Mouse (Mus musculus) embryonic facial prominence, embryonic 14.5 days (tissue): ENCODE data around the gene Ces1b. TPM values are rescaled to one million over a fixed set of nuclear protein-coding genes. Genes with fewer than 3 reads are reported as not detected.

ENCODE experiments used
- ATAC-seq: fragments of 200-750 bp; cut with Nextera tagmentation; 2 replicates; pipeline ENCODE4 v1.8.0; 2017; ENCODE audit warnings: low read depth, moderate number of reproducible peaks, moderate TSS enrichment
- DNase-seq: peaks from one replicate; pipeline ENCODE4 v3.0.0-alpha.2; 2015; ENCODE audit warnings: low spot score
- H3K27ac ChIP-seq: fragments of 300-500 bp; sonication (generic); replicated peaks from 2 replicates; pipeline ENCODE4 v1.5.1; 2014; ENCODE audit warnings: low read depth, mild to moderate bottlenecking, low read length, moderate library complexity
- H3K27me3 ChIP-seq: fragments of 300-500 bp; sonication (generic); replicated peaks from 2 replicates; pipeline ENCODE4 v1.6.1; 2014; ENCODE audit warnings: low read length; ENCODE audit not compliant: control insufficient read depth, insufficient read depth
- H3K36me3 ChIP-seq: fragments of 300-500 bp; sonication (generic); 2 replicates; pipeline ENCODE4 v1.6.1; 2014; ENCODE audit warnings: low read length, mixed read lengths; ENCODE audit not compliant: control insufficient read depth, insufficient read depth
- H3K4me1 ChIP-seq: fragments of 300-500 bp; sonication (generic); 2 replicates; pipeline ENCODE4 v1.6.1; 2014; ENCODE audit warnings: antibody characterized with exemption, low read length; ENCODE audit not compliant: control insufficient read depth, insufficient read depth
- H3K4me2 ChIP-seq: fragments of 300-500 bp; sonication (generic); 2 replicates; pipeline ENCODE4 v1.6.1; 2014; ENCODE audit warnings: low read depth, mild to moderate bottlenecking, low read length, moderate library complexity, mixed read lengths
- H3K4me3 ChIP-seq: fragments of 300-500 bp; sonication (generic); 2 replicates; pipeline ENCODE4 v1.5.1; 2014; ENCODE audit warnings: low read depth, mild to moderate bottlenecking, low read length
- H3K9ac ChIP-seq: fragments of 300-500 bp; sonication (generic); 2 replicates; pipeline ENCODE4 v1.6.1; 2014; ENCODE audit warnings: low read depth, mild to moderate bottlenecking, low read length, moderate library complexity, mixed read lengths
- H3K9me3 ChIP-seq: fragments of 300-500 bp; sonication (generic); 2 replicates; pipeline ENCODE4 v1.6.1; 2016; ENCODE audit warnings: low read length; ENCODE audit not compliant: control insufficient read depth
- WGBS: fragments of 180-500 bp; shearing (Covaris S2); extraction: QIAGEN DNeasy Blood & Tissue Kit; methylation state at CpG from one replicate; pipeline ENCODE4 v1.1.7; 2014; 5-methylcytosine and 5-hydroxymethylcytosine counted together
- polyA plus RNA-seq: library from polyadenylated mRNA; unstranded; fragments of >200 nt; fragmentation: Nextera tagmentation; extraction: Ambion mirVana; gene quantifications from 2 replicates; pipeline ENCODE4 v1.2.1, GENCODE M21; 2014

The Ces1b gene
- polyA plus RNA-seq, 1 experiment from 2014 or later, result 0.36 TPM

GRCm38 (mm10) chr8:93030664-93031063 lies 49.2 kb downstream of the Ces1b start:
- Histone ChIP-seq H3K9ac (no peak overlapping the region), H3K4me1 (no peaks in the 10 kb centered on the region), H3K4me3 (no peak overlapping the region), H3K27ac (no peak overlapping the region), H3K9me3 (no peaks in the 10 kb centered on the region), H3K4me2 (no peak overlapping the region), H3K36me3 (no peaks in the 10 kb centered on the region), H3K27me3 (no peaks in the 10 kb centered on the region)
- DNase-seq (no peak), ATAC-seq (no peak)
- 71% methylated on average over 2 of the region's 2 CpGs for WGBS

- Histone ChIP-seq H3K4me2 (no peak overlapping the region), H3K4me3 (no peak overlapping the region), H3K4me1 (no peaks in the 10 kb centered on the region), H3K36me3 (no peaks in the 10 kb centered on the region), H3K27me3 (no peaks in the 10 kb centered on the region), H3K9me3 (no peaks in the 10 kb centered on the region), H3K9ac (no peak overlapping the region), H3K27ac (no peak overlapping the region)
- DNase-seq (no peak), ATAC-seq (no peak)
- WGBS, result 63% methylated on average over 5 of the region's 5 CpGs
Observed at GRCm38 (mm10) chr8:93021738-93022137, 58.1 kb downstream of the Ces1b start.

GRCm38 (mm10) chr8:93014300-93014699 lies 65.5 kb downstream of the Ces1b start:
- 69% methylated on average over 4 of the region's 4 CpGs for WGBS
- Histone ChIP-seq H3K4me1 (no peaks in the 10 kb centered on the region), H3K4me3 (no peak overlapping the region), H3K9ac (no peak overlapping the region), H3K4me2 (no peak overlapping the region), H3K36me3 (no peaks in the 10 kb centered on the region), H3K27ac (no peak overlapping the region), H3K9me3 (no peaks in the 10 kb centered on the region), H3K27me3 (no peaks in the 10 kb centered on the region)
- no peak for DNase-seq
- no peak for ATAC-seq

GRCm38 (mm10) chr8:93012226-93012625 lies 67.6 kb downstream of the Ces1b start:
- ATAC-seq, result no peak
- Histone ChIP-seq H3K36me3 (no peaks in the 10 kb centered on the region), H3K27ac (no peak overlapping the region), H3K4me1 (no peaks in the 10 kb centered on the region), H3K27me3 (no peaks in the 10 kb centered on the region), H3K9me3 (no peaks in the 10 kb centered on the region), H3K4me2 (no peak overlapping the region), H3K4me3 (no peak overlapping the region), H3K9ac (no peak overlapping the region)
- DNase-seq, result no peak
- WGBS, result 77% methylated on average over 6 of the region's 6 CpGs

GRCm38 (mm10) chr8:93011439-93011838 lies 68.4 kb downstream of the Ces1b start:
- peak; percentile 53; the same call in 1 of the 2 replicates for ATAC-seq
- H3K27ac ChIP-seq, result no peak overlapping the region
- no peak overlapping the region for H3K4me2 ChIP-seq
- 8% methylated on average over 9 of the region's 9 CpGs for WGBS
- H3K4me3 ChIP-seq, result no peak overlapping the region
- H3K9ac ChIP-seq, result no peak overlapping the region
- H3K4me1 ChIP-seq, result no peaks in the 10 kb centered on the region
- no peaks in the 10 kb centered on the region for H3K36me3 ChIP-seq
- no peaks in the 10 kb centered on the region for H3K9me3 ChIP-seq
- no peaks in the 10 kb centered on the region for H3K27me3 ChIP-seq
- DNase-seq, result peak; percentile 87

GRCm38 (mm10) chr8:93010286-93010685 lies 69.5 kb downstream of the Ces1b start:
- no peaks in the 10 kb centered on the region for H3K27me3 ChIP-seq
- no peaks in the 10 kb centered on the region for H3K4me1 ChIP-seq
- WGBS, result 26% methylated on average over 5 of the region's 5 CpGs
- no peak overlapping the region for H3K4me3 ChIP-seq
- no peak for ATAC-seq
- no peaks in the 10 kb centered on the region for H3K9me3 ChIP-seq
- no peak overlapping the region for H3K27ac ChIP-seq
- H3K9ac ChIP-seq, result no peak overlapping the region
- peak; percentile 77 for DNase-seq
- H3K4me2 ChIP-seq, result no peak overlapping the region
- no peaks in the 10 kb centered on the region for H3K36me3 ChIP-seq

Other genes with a start within 250 kb of the Ces1b start
- 10.2 and 14.1 TPM in 2 replicates for gene Lpcat2, start 224.7 kb downstream of the Ces1b start, polyA plus RNA-seq
- gene Capns2, start 178.6 kb downstream of the Ces1b start, polyA plus RNA-seq, result 17.6 and 17.9 TPM in 2 replicates
- gene Slc6a2, start 119.9 kb downstream of the Ces1b start, polyA plus RNA-seq, result 1.00 and 1.7 TPM in 2 replicates
- not detected in 2 replicates for gene Ces1a, start 31.8 kb downstream of the Ces1b start, polyA plus RNA-seq
- not detected in 2 replicates for gene Ces1c, start 51.3 kb upstream of the Ces1b start, polyA plus RNA-seq
- gene Ces1d, start 117.8 kb upstream of the Ces1b start, polyA plus RNA-seq, result 3.2 and 6.0 TPM in 2 replicates
- 0.17 TPM in 1 of 2 replicates, not detected in the other for gene Ces1e, start 149.6 kb upstream of the Ces1b start, polyA plus RNA-seq
- gene Ces1f, start 199.7 kb upstream of the Ces1b start, polyA plus RNA-seq, result 0.11 TPM in 1 of 2 replicates, not detected in the other